Mouse (Mus musculus): Measurements from ENCODE around the gene Slc38a6.

- no peak for TF ChIP-seq CTCF (IDR thresholded peaks at IDR 0.05; ENCODE audit: low read depth, low read length)
- TF ChIP-seq EP300 (IDR thresholded peaks at IDR 0.05; ENCODE audit: insufficient read depth, low read depth, low read length), result no peak
These were observed 17.0 kb upstream of the Slc38a6 start for GRCm38 (mm10) chr12:73269531-73269930.
